Mouse (Mus musculus): ENCODE results near the gene Ankrd44. TPM values are rescaled to one million over a fixed set of nuclear protein-coding genes. Genes with fewer than 3 reads are reported as not detected.

Ankrd44 gene
- polyA plus RNA-seq, 1 experiment = 4.6 TPM

DNA sequence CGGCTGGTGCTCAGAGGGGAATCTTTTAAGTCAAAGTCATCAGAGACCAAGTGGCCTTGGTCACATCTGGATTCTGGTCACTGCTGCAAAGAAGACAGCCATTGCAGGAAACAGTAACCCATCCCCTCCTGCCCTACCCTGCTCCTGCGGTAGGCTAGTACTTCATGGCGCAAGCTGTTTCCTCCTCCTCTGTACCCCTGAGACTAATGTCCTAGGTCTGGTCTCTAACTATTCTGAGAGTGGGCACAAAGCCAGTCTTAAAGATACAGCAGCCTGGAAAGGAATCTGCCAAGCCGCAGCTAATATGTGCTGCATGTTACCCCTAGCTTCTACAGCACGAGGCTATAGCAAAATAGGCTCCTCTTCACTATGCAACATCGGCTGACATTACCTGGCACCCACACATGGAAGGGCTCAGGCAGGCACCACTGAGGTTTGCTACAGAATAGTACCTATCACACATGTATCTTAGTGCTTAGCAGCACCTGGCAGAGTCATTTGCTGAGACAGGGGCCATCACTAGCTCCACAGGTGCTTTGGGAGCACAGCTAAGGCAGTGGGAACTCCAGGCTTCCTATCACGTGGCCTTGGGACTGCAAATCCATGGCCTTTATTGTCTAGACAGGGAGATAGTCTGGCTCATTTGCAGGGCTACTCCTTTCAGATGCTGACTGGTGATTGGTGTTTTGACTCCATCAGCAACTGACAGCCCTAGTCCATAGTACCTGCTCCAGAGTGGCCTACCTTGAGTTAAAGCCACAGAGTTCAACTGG, 13.7 kb downstream of the Ankrd44 start:
- no peaks in the 10 kb centered on the region for H3K27me3 ChIP-seq (ENCODE audit: control insufficient read depth, insufficient read depth, insufficient read length)
- no peak overlapping the region for H3ac ChIP-seq (ENCODE audit: control insufficient read depth, insufficient read length)
- H3K79me2 ChIP-seq (ENCODE audit: control insufficient read depth, insufficient read depth) = peaks cover 14% of the 10 kb centered on the region
- no peaks in the 10 kb centered on the region for H3K36me3 ChIP-seq (ENCODE audit: control insufficient read depth, insufficient read depth)
- TF ChIP-seq MAX (IDR thresholded peaks at IDR 0.05; ENCODE audit: low read depth) (no peak), POLR2AphosphoS2 (IDR thresholded peaks at IDR 0.05; ENCODE audit: insufficient read length, low read depth) (no peak)
- H3K4me3 ChIP-seq = no peak overlapping the region
- no peak overlapping the region for H3K4me2 ChIP-seq (ENCODE audit: low read depth)

DNA sequence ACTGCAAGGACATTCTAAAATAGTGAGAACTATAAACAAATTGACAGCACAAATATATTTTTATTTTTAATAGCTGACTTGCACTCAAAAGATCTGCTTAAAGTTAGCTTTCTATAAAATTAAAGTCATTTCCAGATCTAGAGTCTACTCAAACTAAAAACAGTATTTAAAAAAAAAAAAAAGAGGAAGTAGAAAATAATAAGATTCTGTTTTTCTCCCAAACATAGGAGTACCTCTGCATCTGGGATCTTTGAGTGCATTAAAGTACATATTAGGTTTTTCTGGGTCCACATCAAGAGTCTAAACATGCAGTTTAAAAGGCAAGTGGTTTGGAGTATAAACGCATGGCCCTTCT, 15.0 kb downstream of the Ankrd44 start:
- no peak overlapping the region for H3ac ChIP-seq (ENCODE audit: control insufficient read depth, insufficient read length)
- no peaks in the 10 kb centered on the region for H3K36me3 ChIP-seq (ENCODE audit: control insufficient read depth, insufficient read depth)
- no peak for TF ChIP-seq POLR2AphosphoS2 (IDR thresholded peaks at IDR 0.05; ENCODE audit: insufficient read length, low read depth)
- no peak for TF ChIP-seq REST (IDR thresholded peaks at IDR 0.05; ENCODE audit: insufficient read depth, insufficient read length)
- no peak for TF ChIP-seq USF1 (IDR thresholded peaks at IDR 0.05; ENCODE audit: low read depth)
- no peak for TF ChIP-seq TCF3 (IDR thresholded peaks at IDR 0.05; ENCODE audit: insufficient read length, low read depth)
- no peak for TF ChIP-seq E2F4 (IDR thresholded peaks at IDR 0.05; ENCODE audit: insufficient read depth)
- TF ChIP-seq SRF (IDR thresholded peaks at IDR 0.05; ENCODE audit: control insufficient read depth, insufficient read length, low read depth) = no peak
- no peak for TF ChIP-seq MYOG (IDR thresholded peaks at IDR 0.05; ENCODE audit: control insufficient read depth in 1 of 3, insufficient read depth in 1 of 3, insufficient read length in 2 of 3, low read depth in 2 of 3)
- TF ChIP-seq CEBPB (IDR thresholded peaks at IDR 0.05; ENCODE audit: insufficient read depth, poor library complexity, severe bottlenecking) = no peak
- no peak for TF ChIP-seq MYOD1 (IDR thresholded peaks at IDR 0.05; ENCODE audit: control insufficient read depth in 1 of 3, insufficient read length in 2 of 3, low read depth in 2 of 3)
- TF ChIP-seq MAX (IDR thresholded peaks at IDR 0.05; ENCODE audit: low read depth) = no peak
- TF ChIP-seq TCF12 (IDR thresholded peaks at IDR 0.05; ENCODE audit: insufficient read depth, poor library complexity, severe bottlenecking) = no peak
- TF ChIP-seq POLR2A (IDR thresholded peaks at IDR 0.05; ENCODE audit: insufficient read length, low read depth) = no peak
- no peaks in the 10 kb centered on the region for H3K27me3 ChIP-seq (ENCODE audit: control insufficient read depth, insufficient read depth, insufficient read length)
- no peak overlapping the region for H3K4me3 ChIP-seq
- H3K4me2 ChIP-seq (ENCODE audit: low read depth) = no peak overlapping the region
- peaks cover 14% of the 10 kb centered on the region for H3K79me2 ChIP-seq (ENCODE audit: control insufficient read depth, insufficient read depth)

DNA sequence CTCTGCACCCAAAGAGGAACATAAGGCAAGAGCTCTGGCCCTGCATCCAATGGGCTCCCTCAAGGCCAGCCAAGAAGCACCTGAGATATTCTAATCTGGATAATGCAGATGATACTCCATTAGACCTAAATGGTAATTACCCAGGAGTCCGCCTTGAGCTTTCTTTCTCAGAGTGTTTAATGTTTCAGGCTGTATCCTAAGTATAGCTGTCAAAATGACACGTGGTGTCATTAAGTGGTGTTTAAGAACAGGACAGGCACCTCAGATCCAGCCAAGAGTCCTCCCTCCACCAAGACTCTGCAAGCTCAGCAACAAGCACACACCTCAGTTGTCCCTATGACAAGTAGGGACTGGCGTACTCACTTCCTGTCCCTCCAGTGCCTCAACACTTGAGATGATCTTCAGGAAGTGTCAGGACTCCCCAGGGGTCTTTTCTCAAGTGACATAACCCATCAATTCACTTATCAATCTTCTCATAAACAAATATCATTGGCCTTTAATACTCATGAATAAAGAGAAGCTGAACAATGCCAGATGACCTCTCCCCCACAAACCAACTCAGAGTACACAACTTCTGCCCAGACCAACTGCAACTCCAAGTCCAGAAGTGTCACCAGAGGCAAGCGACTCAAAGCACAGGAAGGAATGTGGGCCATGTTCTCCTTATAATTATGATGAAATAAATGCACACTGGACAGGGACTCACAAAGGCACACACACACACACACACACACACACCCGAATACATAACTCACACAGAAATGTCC, 15.5 kb downstream of the Ankrd44 start:
- Histone ChIP-seq H3K27me3 (ENCODE audit: control insufficient read depth, insufficient read depth, insufficient read length) (no peaks in the 10 kb centered on the region), H3K79me2 (ENCODE audit: control insufficient read depth, insufficient read depth) (peaks cover 14% of the 10 kb centered on the region), H3ac (ENCODE audit: control insufficient read depth, insufficient read length) (no peak overlapping the region), H3K36me3 (ENCODE audit: control insufficient read depth, insufficient read depth) (no peaks in the 10 kb centered on the region), H3K4me3 (no peak overlapping the region), H3K4me2 (ENCODE audit: low read depth) (no peak overlapping the region)
- TF ChIP-seq MYOD1 (IDR thresholded peaks at IDR 0.05; ENCODE audit: control insufficient read depth in 1 of 3, insufficient read length in 2 of 3, low read depth in 2 of 3) (no peak), MYOG (IDR thresholded peaks at IDR 0.05; ENCODE audit: control insufficient read depth in 1 of 3, insufficient read depth in 1 of 3, insufficient read length in 2 of 3, low read depth in 2 of 3) (no peak), SRF (IDR thresholded peaks at IDR 0.05; ENCODE audit: control insufficient read depth, insufficient read length, low read depth) (no peak), USF1 (IDR thresholded peaks at IDR 0.05; ENCODE audit: low read depth) (no peak), TCF3 (IDR thresholded peaks at IDR 0.05; ENCODE audit: insufficient read length, low read depth) (no peak), E2F4 (IDR thresholded peaks at IDR 0.05; ENCODE audit: insufficient read depth) (no peak), POLR2AphosphoS2 (IDR thresholded peaks at IDR 0.05; ENCODE audit: insufficient read length, low read depth) (no peak), TCF12 (IDR thresholded peaks at IDR 0.05; ENCODE audit: insufficient read depth, poor library complexity, severe bottlenecking) (no peak), REST (IDR thresholded peaks at IDR 0.05; ENCODE audit: insufficient read depth, insufficient read length) (no peak), CEBPB (IDR thresholded peaks at IDR 0.05; ENCODE audit: insufficient read depth, poor library complexity, severe bottlenecking) (no peak), MAX (IDR thresholded peaks at IDR 0.05; ENCODE audit: low read depth) (no peak), POLR2A (IDR thresholded peaks at IDR 0.05; ENCODE audit: insufficient read length, low read depth) (no peak)

DNA sequence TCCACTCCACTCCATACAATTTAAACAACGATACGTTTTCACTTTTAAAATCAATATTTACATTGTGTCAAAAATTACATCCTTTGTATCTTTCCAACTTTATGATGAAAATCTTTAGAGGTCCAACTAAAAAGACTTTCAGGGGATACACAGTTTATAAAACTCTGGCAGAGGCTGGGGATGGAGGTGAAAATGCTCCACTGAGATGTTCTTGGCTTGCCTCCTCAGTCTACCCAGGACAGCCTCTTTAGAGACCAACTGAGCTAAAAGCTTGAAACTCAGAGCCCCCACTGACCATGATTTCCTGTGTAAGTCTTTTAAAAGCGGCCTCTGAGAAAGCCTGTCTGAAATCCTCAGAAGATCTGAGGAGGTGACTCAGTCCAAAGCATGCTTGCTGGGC, 17.4 kb downstream of the Ankrd44 start:
- no peaks in the 10 kb centered on the region for H3K27me3 ChIP-seq (ENCODE audit: control insufficient read depth, insufficient read depth, insufficient read length)
- H3ac ChIP-seq (ENCODE audit: control insufficient read depth, insufficient read length) = no peak overlapping the region
- H3K36me3 ChIP-seq (ENCODE audit: control insufficient read depth, insufficient read depth) = no peaks in the 10 kb centered on the region
- H3K4me3 ChIP-seq = no peak overlapping the region
- no peak overlapping the region for H3K4me2 ChIP-seq (ENCODE audit: low read depth)
- no peak for TF ChIP-seq TCF12 (IDR thresholded peaks at IDR 0.05; ENCODE audit: insufficient read depth, poor library complexity, severe bottlenecking)
- no peak for TF ChIP-seq MYOG (IDR thresholded peaks at IDR 0.05; ENCODE audit: control insufficient read depth in 1 of 3, insufficient read depth in 1 of 3, insufficient read length in 2 of 3, low read depth in 2 of 3)
- TF ChIP-seq TCF3 (IDR thresholded peaks at IDR 0.05; ENCODE audit: insufficient read length, low read depth) = no peak
- no peak for TF ChIP-seq SRF (IDR thresholded peaks at IDR 0.05; ENCODE audit: control insufficient read depth, insufficient read length, low read depth)
- TF ChIP-seq CEBPB (IDR thresholded peaks at IDR 0.05; ENCODE audit: insufficient read depth, poor library complexity, severe bottlenecking) = no peak
- no peak for TF ChIP-seq E2F4 (IDR thresholded peaks at IDR 0.05; ENCODE audit: insufficient read depth)
- no peak for TF ChIP-seq POLR2AphosphoS2 (IDR thresholded peaks at IDR 0.05; ENCODE audit: insufficient read length, low read depth)
- H3K79me2 ChIP-seq (ENCODE audit: control insufficient read depth, insufficient read depth) = peaks cover 14% of the 10 kb centered on the region

Data from myocyte (in vitro differentiated cells).